Comparison of ENCODE assay signal across 8 mouse cellular contexts in genomic region chr16:90221441-90222070, GRCm38 (mm10). TPM values are rescaled to one million over a fixed set of nuclear protein-coding genes. Genes with fewer than 3 reads are reported as not detected.
DNase-seq lines count a peak whose midpoint lies in the region; ATAC-seq and TF ChIP-seq lines count a peak whose summit lies in the region.

No protein-coding gene starts in this region.

- peak overlapping the region; percentile 93 for H3K4me2 ChIP-seq in liver, embryonic 15.5 days
- H3K4me2 ChIP-seq in stomach, postnatal 0 days (replicated peaks; ENCODE audit: low read depth), result peak overlapping the region; percentile 74

- TF ChIP-seq EP300 in stomach, postnatal 0 days (optimal IDR thresholded peaks at IDR 0.05), result no peak

- no peak for TF ChIP-seq POLR2A in brain, embryonic 14.5 days (IDR thresholded peaks at IDR 0.05; ENCODE audit: borderline replicate concordance, extremely low read depth, insufficient read depth, insufficient read length, poor library complexity, severe bottlenecking)

- peak overlapping the region; percentile 97 for H3K4me3 ChIP-seq in megakaryocyte, embryonic 14.5 days (replicated peaks)
- peak overlapping the region; percentile 96 for H3K4me3 ChIP-seq in hindbrain, embryonic 10.5 days
- peak overlapping the region; percentile 91 for H3K4me3 ChIP-seq in liver, embryonic 15.5 days (replicated peaks)
- peak overlapping the region; percentile 89 for H3K4me3 ChIP-seq in stomach, postnatal 0 days (ENCODE audit: low read depth, low read length)

- 17% methylated on average over 20 of the region's 20 CpGs for WGBS in hindbrain, embryonic 10.5 days
- WGBS in liver, embryonic 15.5 days (ENCODE audit: insufficient replicate concordance), result under 1% methylated on average over 20 of the region's 20 CpGs
- WGBS in stomach, postnatal 0 days, result 2% methylated on average over 20 of the region's 20 CpGs

- peaks cover 55% of the 10 kb centered on the region for H3K4me1 ChIP-seq in megakaryocyte, embryonic 14.5 days
- H3K4me1 ChIP-seq in hindbrain, embryonic 10.5 days (replicated peaks), result peaks cover 42% of the 10 kb centered on the region
- peaks cover 60% of the 10 kb centered on the region for H3K4me1 ChIP-seq in liver, embryonic 15.5 days (replicated peaks)
- H3K4me1 ChIP-seq in stomach, postnatal 0 days (replicated peaks; ENCODE audit: control insufficient read depth, insufficient read depth), result peaks cover 3% of the 10 kb centered on the region; the same call in 1 of the 2 replicates

- peak overlapping the region; percentile 96 for H3K27ac ChIP-seq in hindbrain, embryonic 10.5 days
- H3K27ac ChIP-seq in liver, embryonic 15.5 days (replicated peaks), result peak overlapping the region; percentile 92
- peak overlapping the region; percentile 90 for H3K27ac ChIP-seq in stomach, postnatal 0 days (replicated peaks)

- ATAC-seq in megakaryocyte, adult 5-6 weeks (ENCODE audit: poor library complexity, severe bottlenecking), result no peak
- ATAC-seq in liver, embryonic 15.5 days (ENCODE audit: insufficient read depth), result no peak
- no peak for ATAC-seq in stomach, postnatal 0 days (ENCODE audit: low FRiP score, low TSS enrichment)
- no peak for ATAC-seq in megakaryocyte progenitor cell, adult 5-6 weeks (replicated peaks; ENCODE audit: poor library complexity)

- DNase-seq in brain, embryonic 14.5 days (ENCODE audit: low read depth), result peak; percentile 29
- no peak for DNase-seq in hindbrain, embryonic 10.5 days (ENCODE audit: low spot score)
- DNase-seq in stomach, postnatal 0 days (ENCODE audit: low spot score), result peak; percentile 30
- no peak for DNase-seq in urinary bladder, postnatal 36 days (ENCODE audit: low spot score in 2 of 2)

- H3K9me3 ChIP-seq in megakaryocyte, embryonic 14.5 days, result no peaks in the 10 kb centered on the region
- H3K9me3 ChIP-seq in hindbrain, embryonic 10.5 days, result no peaks in the 10 kb centered on the region
- H3K9me3 ChIP-seq in liver, embryonic 15.5 days (replicated peaks), result no peaks in the 10 kb centered on the region
- H3K9me3 ChIP-seq in stomach, postnatal 0 days (ENCODE audit: control insufficient read depth, low read length), result no peaks in the 10 kb centered on the region

- peaks cover 44% of the 10 kb centered on the region for H3K36me3 ChIP-seq in megakaryocyte, embryonic 14.5 days (replicated peaks; ENCODE audit: low read length)
- peaks cover 42% of the 10 kb centered on the region for H3K36me3 ChIP-seq in hindbrain, embryonic 10.5 days
- H3K36me3 ChIP-seq in liver, embryonic 15.5 days (replicated peaks), result peaks cover 43% of the 10 kb centered on the region
- H3K36me3 ChIP-seq in stomach, postnatal 0 days (ENCODE audit: control insufficient read depth, insufficient read depth, low read length), result peaks cover 8% of the 10 kb centered on the region

- no peaks in the 10 kb centered on the region for H3K27me3 ChIP-seq in megakaryocyte, embryonic 14.5 days (replicated peaks)
- H3K27me3 ChIP-seq in hindbrain, embryonic 10.5 days (ENCODE audit: insufficient read depth, poor library complexity, severe bottlenecking), result no peaks in the 10 kb centered on the region
- H3K27me3 ChIP-seq in liver, embryonic 15.5 days, result no peaks in the 10 kb centered on the region
- no peaks in the 10 kb centered on the region for H3K27me3 ChIP-seq in stomach, postnatal 0 days (ENCODE audit: control insufficient read depth, insufficient read depth, low read length)

- TF ChIP-seq CTCF in brain, embryonic 14.5 days (IDR thresholded peaks at IDR 0.05; ENCODE audit: borderline replicate concordance, extremely low read depth, insufficient read depth, insufficient read length), result no peak
- TF ChIP-seq CTCF in stomach, postnatal 0 days (IDR thresholded peaks at IDR 0.05; ENCODE audit: low read depth), result no peak

- peak overlapping the region; percentile 89 for H3K9ac ChIP-seq in liver, embryonic 15.5 days
- H3K9ac ChIP-seq in stomach, postnatal 0 days (ENCODE audit: low read length), result peak overlapping the region; percentile 92

RNA-seq across cellular contexts. Expression of gene Sod1, which starts 1.0 kb away (rescaled TPM):
- 453 and 913 TPM in 2 replicates for polyA plus RNA-seq in megakaryocyte, embryonic 14.5 days (2012; ENCODE audit: insufficient read depth, low replicate concordance)
- total RNA-seq in megakaryocyte, adult 5-6 weeks (2015), result 695 and 733 TPM in 2 replicates
- 791 and 806 TPM in 2 replicates for total RNA-seq in megakaryocyte, adult 5-6 weeks (2017)
- polyA plus RNA-seq in brain, embryonic 14.5 days (2012; rRNA removed), result 511 and 557 TPM in 2 replicates
- 1,109 and 1,208 TPM in 2 replicates for polyA plus RNA-seq in hindbrain, embryonic 10.5 days (2016; fragmentation: Nextera tagmentation; extraction: Ambion mirVana)
- polyA plus RNA-seq in liver, embryonic 15.5 days (2015; fragmentation: Nextera tagmentation; extraction: Ambion mirVana), result 982 and 1,104 TPM in 2 replicates
- 1,113 and 1,141 TPM in 2 replicates for polyA plus RNA-seq in stomach, postnatal 0 days (2015; fragmentation: Nextera tagmentation; extraction: Ambion mirVana)
- 577 and 581 TPM in 2 replicates for total RNA-seq in megakaryocyte progenitor cell, adult 5-6 weeks (2015)
- 672 and 752 TPM in 2 replicates for total RNA-seq in megakaryocyte progenitor cell, adult 5-6 weeks (2017)

Comparison
In these comparisons a context has a peak if more than half of its experiments do, and no peak if none do; other contexts are left out.
1. DNase-seq: peak in brain, embryonic 14.5 days (single experiment) and stomach, postnatal 0 days (single experiment); none in hindbrain, embryonic 10.5 days (single experiment) and urinary bladder, postnatal 36 days (0 of 2).
2. Peak in every context shown above with its lines, with median percentiles within 50 percentile points of each other: H3K4me3 ChIP-seq and H3K27ac ChIP-seq.